ENCODE assay signal across 15 mouse cellular contexts in genomic region chr3:123973806-123974576, GRCm38 (mm10).
DNase-seq lines count a peak whose midpoint lies in the region; ATAC-seq lines count a peak whose summit lies in the region.
"Had no signal": no experiment of that assay in that cellular context is flagged by ENCODE, and none has a peak within 500 bp of the region (broad histone marks: within the 10 kb centered on the region; RNA-seq: fewer than 3 reads in every experiment).

No protein-coding gene starts in this region.

- 0 out of 2 replicates have a peak, but pooled peaks have one; percentile 60 for ATAC-seq in hindbrain, embryonic 14.5 days (ENCODE audit: low FRiP score)
- no peak for ATAC-seq in hindbrain, embryonic 12.5 days (ENCODE audit: low FRiP score)
- ATAC-seq: liver, embryonic 12.5 days; lung, postnatal 0 days had no signal

- H3K4me3 ChIP-seq in hindbrain, embryonic 14.5 days (replicated peaks; ENCODE audit: low read length): no peak overlapping the region
- H3K4me3 ChIP-seq in hindbrain, embryonic 12.5 days: no peak overlapping the region
- no peak overlapping the region for H3K4me3 ChIP-seq in embryonic facial prominence, embryonic 10.5 days
- H3K4me3 ChIP-seq: heart, embryonic 10.5 days; liver, embryonic 12.5 days; neural tube, embryonic 12.5 days had no signal

- no peaks in the 10 kb centered on the region for H3K27me3 ChIP-seq in hindbrain, embryonic 14.5 days (ENCODE audit: control insufficient read depth, insufficient read depth, low read length)
- H3K27me3 ChIP-seq in hindbrain, embryonic 12.5 days: no peaks in the 10 kb centered on the region
- H3K27me3 ChIP-seq in embryonic facial prominence, embryonic 10.5 days (replicated peaks; ENCODE audit: low read depth, poor library complexity, severe bottlenecking): no peaks in the 10 kb centered on the region
- H3K27me3 ChIP-seq: liver, embryonic 12.5 days; neural tube, embryonic 12.5 days had no signal

- DNase-seq in hindbrain, embryonic 14.5 days (ENCODE audit: low spot score): peak; percentile 34
- DNase-seq in right cerebral cortex, postnatal 10 days (ENCODE audit: low spot score in 2 of 2): peak; percentile 20 to 34
- DNase-seq in right cerebral cortex, postnatal 14 days: no peak
- peak; percentile 93 to 97 for DNase-seq in cerebellum, postnatal 10 days
- DNase-seq in embryo, embryonic 9.5 days (ENCODE audit: extremely low spot score): no peak
- no peak for DNase-seq in embryonic facial prominence, embryonic 10.5 days (ENCODE audit: low spot score)
- DNase-seq in thymus, postnatal 0 days (ENCODE audit: low spot score): no peak
- DNase-seq: heart, postnatal 36 days; right cerebral cortex, adult 18-20 months; thymus, postnatal 25 days had no signal

- peak overlapping the region; percentile 3; the same call in 1 of the 2 replicates for H3K27ac ChIP-seq in hindbrain, embryonic 14.5 days
- H3K27ac ChIP-seq in hindbrain, embryonic 12.5 days: no peak overlapping the region
- no peak overlapping the region for H3K27ac ChIP-seq in embryonic facial prominence, embryonic 10.5 days (replicated peaks)
- H3K27ac ChIP-seq: heart, embryonic 10.5 days; liver, embryonic 12.5 days; neural tube, embryonic 12.5 days had no signal

- no peaks in the 10 kb centered on the region for H3K36me3 ChIP-seq in hindbrain, embryonic 14.5 days (replicated peaks; ENCODE audit: control insufficient read depth, insufficient read depth)
- H3K36me3 ChIP-seq in hindbrain, embryonic 12.5 days: no peaks in the 10 kb centered on the region
- H3K36me3 ChIP-seq in embryonic facial prominence, embryonic 10.5 days (replicated peaks): no peaks in the 10 kb centered on the region
- H3K36me3 ChIP-seq: heart, embryonic 10.5 days; liver, embryonic 12.5 days; neural tube, embryonic 12.5 days had no signal

- H3K9me3 ChIP-seq in hindbrain, embryonic 14.5 days (ENCODE audit: control insufficient read depth, low read length): no peaks in the 10 kb centered on the region
- H3K9me3 ChIP-seq in hindbrain, embryonic 12.5 days (replicated peaks): no peaks in the 10 kb centered on the region
- no peaks in the 10 kb centered on the region for H3K9me3 ChIP-seq in embryonic facial prominence, embryonic 10.5 days
- H3K9me3 ChIP-seq: heart, embryonic 10.5 days; liver, embryonic 12.5 days; neural tube, embryonic 12.5 days had no signal

- H3K4me2 ChIP-seq in hindbrain, embryonic 14.5 days (replicated peaks): no peak overlapping the region
- no peak overlapping the region for H3K4me2 ChIP-seq in hindbrain, embryonic 12.5 days (replicated peaks)
- H3K4me2 ChIP-seq: liver, embryonic 12.5 days; neural tube, embryonic 12.5 days had no signal

- H3K4me1 ChIP-seq in hindbrain, embryonic 14.5 days (replicated peaks; ENCODE audit: control insufficient read depth, insufficient read depth, low read length): no peaks in the 10 kb centered on the region
- no peaks in the 10 kb centered on the region for H3K4me1 ChIP-seq in hindbrain, embryonic 12.5 days
- no peaks in the 10 kb centered on the region for H3K4me1 ChIP-seq in embryonic facial prominence, embryonic 10.5 days
- H3K4me1 ChIP-seq: heart, embryonic 10.5 days; liver, embryonic 12.5 days; neural tube, embryonic 12.5 days had no signal

- no peak overlapping the region for H3K9ac ChIP-seq in hindbrain, embryonic 14.5 days
- no peak overlapping the region for H3K9ac ChIP-seq in hindbrain, embryonic 12.5 days
- H3K9ac ChIP-seq: liver, embryonic 12.5 days; neural tube, embryonic 12.5 days had no signal

- 73% methylated on average over 16 of the region's 16 CpGs for WGBS in hindbrain, embryonic 14.5 days
- 75% methylated on average over 16 of the region's 16 CpGs for WGBS in hindbrain, embryonic 12.5 days
- 81% methylated on average over 16 of the region's 16 CpGs for WGBS in embryonic facial prominence, embryonic 10.5 days

Comparison
In these comparisons a context has a peak if more than half of its experiments do, and no peak if none do; other contexts are left out.
1. DNase-seq: peak in hindbrain, embryonic 14.5 days (single experiment), right cerebral cortex, postnatal 10 days (2 of 2) and cerebellum, postnatal 10 days (2 of 2); none in right cerebral cortex, postnatal 14 days (single experiment), embryo, embryonic 9.5 days (single experiment), embryonic facial prominence, embryonic 10.5 days (single experiment) and thymus, postnatal 0 days (single experiment).